Comparison of ENCODE assay signal across 13 mouse cellular contexts in the genomic region with DNA sequence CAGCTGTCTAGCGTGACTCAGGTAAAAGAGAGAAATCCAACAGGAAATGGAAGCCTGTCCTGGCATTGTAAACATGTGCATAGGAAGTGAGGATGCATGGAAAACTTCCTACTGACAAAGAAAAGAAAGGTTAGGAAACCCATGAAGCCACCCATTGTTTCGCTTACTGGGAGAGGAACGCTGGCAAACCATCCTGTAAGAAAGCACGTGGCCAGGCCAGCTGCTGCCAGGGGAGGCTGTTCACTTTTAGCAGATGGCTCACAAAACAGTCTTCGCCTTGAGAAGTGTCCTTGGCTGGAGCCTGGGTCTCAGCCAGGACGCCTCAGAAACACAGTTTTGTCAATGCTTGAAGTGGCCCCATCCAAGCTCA.
DNase-seq lines count a peak whose midpoint lies in the region; ATAC-seq and TF ChIP-seq lines count a peak whose summit lies in the region.
"Had no signal": no experiment of that assay in that cellular context is flagged by ENCODE, and none has a peak within 500 bp of the region (broad histone marks: within the 10 kb centered on the region; RNA-seq: fewer than 3 reads in every experiment).

No protein-coding gene starts in this region.

- 53% methylated on average over 6 of the region's 6 CpGs for WGBS in hindbrain, postnatal 0 days
- 79% methylated on average over 6 of the region's 6 CpGs for WGBS in hindbrain, embryonic 12.5 days

- H3K4me1 ChIP-seq in hindbrain, postnatal 0 days (ENCODE audit: insufficient read depth, low read length): peaks cover 7% of the 10 kb centered on the region; the same call in 1 of the 2 replicates
- no peaks in the 10 kb centered on the region for H3K4me1 ChIP-seq in hindbrain, embryonic 12.5 days
- peaks cover 53% of the 10 kb centered on the region for H3K4me1 ChIP-seq in brown adipose tissue, adult 24 weeks (ENCODE audit: control insufficient read depth, insufficient read depth, insufficient read length, low read length)
- H3K4me1 ChIP-seq: megakaryocyte, embryonic 14.5 days had no signal

- H3K27ac ChIP-seq in hindbrain, postnatal 0 days: no peak overlapping the region
- H3K27ac ChIP-seq in hindbrain, embryonic 12.5 days: no peak overlapping the region
- H3K27ac ChIP-seq in brown adipose tissue, adult 24 weeks (replicated peaks; ENCODE audit: low read depth, low read length): peak overlapping the region; percentile 96
- H3K27ac ChIP-seq: embryonic facial prominence, embryonic 15.5 days; hindbrain, embryonic 10.5 days had no signal

- no peak overlapping the region for H3ac ChIP-seq in myocyte (ENCODE audit: control insufficient read depth, insufficient read length)

- no peak for ATAC-seq in hindbrain, postnatal 0 days
- no peak for ATAC-seq in hindbrain, embryonic 12.5 days (ENCODE audit: low FRiP score)

- no peak for TF ChIP-seq CTCF in hindbrain, postnatal 0 days (IDR thresholded peaks at IDR 0.05; ENCODE audit: low read depth)

- H3K9ac ChIP-seq in hindbrain, postnatal 0 days (replicated peaks; ENCODE audit: low read length): no peak overlapping the region
- H3K9ac ChIP-seq in hindbrain, embryonic 12.5 days: no peak overlapping the region
- H3K9ac ChIP-seq: embryonic facial prominence, embryonic 15.5 days had no signal

- H3K4me3 ChIP-seq in hindbrain, postnatal 0 days (ENCODE audit: low read length): no peak overlapping the region
- H3K4me3 ChIP-seq in hindbrain, embryonic 12.5 days: no peak overlapping the region
- no peak overlapping the region for H3K4me3 ChIP-seq in brown adipose tissue, adult 24 weeks (ENCODE audit: insufficient read depth, low read depth, low read length)
- no peak overlapping the region for H3K4me3 ChIP-seq in myocyte
- H3K4me3 ChIP-seq: embryonic facial prominence, embryonic 15.5 days; hindbrain, embryonic 10.5 days; megakaryocyte, embryonic 14.5 days had no signal

- no peaks in the 10 kb centered on the region for H3K36me3 ChIP-seq in hindbrain, postnatal 0 days (ENCODE audit: insufficient read depth, low read length)
- H3K36me3 ChIP-seq in hindbrain, embryonic 12.5 days: no peaks in the 10 kb centered on the region
- H3K36me3 ChIP-seq in myocyte (ENCODE audit: control insufficient read depth, insufficient read depth): no peaks in the 10 kb centered on the region
- H3K36me3 ChIP-seq: embryonic facial prominence, embryonic 15.5 days; hindbrain, embryonic 10.5 days had no signal

- no peak for TF ChIP-seq POLR2A in myocyte (IDR thresholded peaks at IDR 0.05; ENCODE audit: insufficient read length, low read depth)

- H3K27me3 ChIP-seq in hindbrain, postnatal 0 days (ENCODE audit: insufficient read depth, low read length): no peaks in the 10 kb centered on the region
- H3K27me3 ChIP-seq in hindbrain, embryonic 12.5 days: peaks cover 3% of the 10 kb centered on the region; the same call in 1 of the 2 replicates
- H3K27me3 ChIP-seq in myocyte (ENCODE audit: control insufficient read depth, insufficient read depth, insufficient read length): no peaks in the 10 kb centered on the region
- H3K27me3 ChIP-seq: embryonic facial prominence, embryonic 15.5 days had no signal

- H3K4me2 ChIP-seq in hindbrain, postnatal 0 days (ENCODE audit: low read depth, low read length): no peak overlapping the region
- no peak overlapping the region for H3K4me2 ChIP-seq in hindbrain, embryonic 12.5 days (replicated peaks)
- peak overlapping the region; percentile 69 for H3K4me2 ChIP-seq in myocyte (ENCODE audit: low read depth)
- H3K4me2 ChIP-seq: embryonic facial prominence, embryonic 15.5 days; liver, embryonic 11.5 days had no signal

- H3K79me2 ChIP-seq in myocyte (ENCODE audit: control insufficient read depth, insufficient read depth): no peaks in the 10 kb centered on the region

- no peaks in the 10 kb centered on the region for H3K9me3 ChIP-seq in hindbrain, postnatal 0 days (ENCODE audit: low read length)
- no peaks in the 10 kb centered on the region for H3K9me3 ChIP-seq in hindbrain, embryonic 12.5 days (replicated peaks)
- H3K9me3 ChIP-seq: embryonic facial prominence, embryonic 15.5 days; hindbrain, embryonic 10.5 days; megakaryocyte, embryonic 14.5 days had no signal

- peak; percentile 43 for DNase-seq in hindbrain, postnatal 0 days (ENCODE audit: low spot score)
- DNase-seq in left cerebral cortex, adult 11 months (ENCODE audit: low spot score): peak; percentile 21
- DNase-seq in embryo, embryonic 9.5 days (ENCODE audit: extremely low spot score): no peak
- DNase-seq in embryo, embryonic 11 days: no peak
- DNase-seq: cerebellum, adult 2 months; kidney, adult 2 months had no signal

TF ChIP-seq in myocyte, 11 proteins besides CTCF, POLR2A, EP300 and RAD21:
- no peak for TF ChIP-seq CEBPB (IDR thresholded peaks at IDR 0.05; ENCODE audit: insufficient read depth, poor library complexity, severe bottlenecking)
- no peak for TF ChIP-seq REST (IDR thresholded peaks at IDR 0.05; ENCODE audit: insufficient read depth, insufficient read length)
- TF ChIP-seq E2F4 (IDR thresholded peaks at IDR 0.05; ENCODE audit: insufficient read depth): no peak
- peak; percentile 59 for TF ChIP-seq MAX (IDR thresholded peaks at IDR 0.05; ENCODE audit: low read depth)
- peak; percentile 76 for TF ChIP-seq USF1 (IDR thresholded peaks at IDR 0.05; ENCODE audit: low read depth)
- TF ChIP-seq MYOG (IDR thresholded peaks at IDR 0.05; ENCODE audit: control insufficient read depth in 1 of 3, insufficient read depth in 1 of 3, insufficient read length in 2 of 3, low read depth in 2 of 3): peak in 2 of 3 experiments; percentile 52 to 87
- TF ChIP-seq POLR2AphosphoS2 (IDR thresholded peaks at IDR 0.05; ENCODE audit: insufficient read length, low read depth): no peak
- TF ChIP-seq SRF (IDR thresholded peaks at IDR 0.05; ENCODE audit: control insufficient read depth, insufficient read length, low read depth): no peak
- no peak for TF ChIP-seq TCF3 (IDR thresholded peaks at IDR 0.05; ENCODE audit: insufficient read length, low read depth)
- peak; percentile 16 to 82 (median 78) for TF ChIP-seq MYOD1 (IDR thresholded peaks at IDR 0.05; ENCODE audit: control insufficient read depth in 1 of 3, insufficient read length in 2 of 3, low read depth in 2 of 3)
- TF ChIP-seq TCF12 (IDR thresholded peaks at IDR 0.05; ENCODE audit: insufficient read depth, poor library complexity, severe bottlenecking): no peak

Comparison
In these comparisons a context has a peak if more than half of its experiments do, and no peak if none do; other contexts are left out.
1. DNase-seq: peak in hindbrain, postnatal 0 days (single experiment) and left cerebral cortex, adult 11 months (single experiment); none in embryo, embryonic 9.5 days (single experiment) and embryo, embryonic 11 days (single experiment).